18 mouse cellular contexts compared by ENCODE assay signal in the genomic region with DNA sequence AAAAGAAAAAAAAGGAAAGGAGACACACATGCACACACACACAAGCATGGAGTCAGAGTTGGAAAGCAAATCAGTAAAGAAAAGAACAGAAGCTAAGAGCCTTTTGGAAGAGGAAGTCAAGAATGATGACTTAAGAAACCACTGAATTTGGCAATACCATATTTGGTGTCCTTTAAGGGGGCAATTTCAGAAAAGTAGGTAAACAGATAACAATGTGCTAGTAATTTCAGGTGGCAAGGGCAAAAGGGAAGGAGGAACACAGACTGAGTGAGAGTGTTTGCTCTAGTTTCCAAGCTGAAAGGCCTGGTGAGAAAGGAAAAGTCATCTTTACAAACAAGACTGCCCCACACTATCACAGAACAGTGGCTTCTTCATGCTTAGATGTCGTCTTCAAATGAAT. TPM values are rescaled to one million over a fixed set of nuclear protein-coding genes. Genes with fewer than 3 reads are reported as not detected.
A peak's percentile ranks its signal among the peaks of the same experiment; 100 is the strongest.
DNase-seq lines count a peak whose midpoint lies in the region; ATAC-seq lines count a peak whose summit lies in the region.
"Had no signal": no experiment of that assay in that cellular context is flagged by ENCODE, and none has a peak within 500 bp of the region (broad histone marks: within the 10 kb centered on the region; RNA-seq: fewer than 3 reads in every experiment).

No protein-coding gene starts in this region.

- no peaks in the 10 kb centered on the region for H3K9me3 ChIP-seq in liver, embryonic 13.5 days (replicated peaks)
- H3K9me3 ChIP-seq in liver, embryonic 12.5 days (replicated peaks) = no peaks in the 10 kb centered on the region
- peaks cover 7% of the 10 kb centered on the region; the same call in 1 of the 2 replicates for H3K9me3 ChIP-seq in megakaryocyte, embryonic 14.5 days
- H3K9me3 ChIP-seq in forebrain, embryonic 12.5 days = no peaks in the 10 kb centered on the region
- H3K9me3 ChIP-seq: embryonic facial prominence, embryonic 12.5 days; hindbrain, embryonic 12.5 days; intestine, embryonic 15.5 days; midbrain, embryonic 10.5 days; neural tube, embryonic 13.5 days had no signal

- peaks cover 31% of the 10 kb centered on the region for H3K36me3 ChIP-seq in liver, embryonic 13.5 days
- peaks cover 42% of the 10 kb centered on the region for H3K36me3 ChIP-seq in liver, embryonic 12.5 days
- H3K36me3 ChIP-seq in megakaryocyte, embryonic 14.5 days (replicated peaks; ENCODE audit: low read length) = peaks cover 66% of the 10 kb centered on the region
- H3K36me3 ChIP-seq in forebrain, embryonic 12.5 days (replicated peaks) = peaks cover 7% of the 10 kb centered on the region

- DNase-seq in liver, embryonic 13.5 days = no peak
- peak; percentile 42 for DNase-seq in A20 (ENCODE audit: low read depth, low spot score)
- peak; percentile 40 for DNase-seq in c-Kit-positive CD71-negative TER-119-negative erythroid progenitor cells, embryonic 14.5 days (ENCODE audit: low read depth)
- no peak for DNase-seq in left cerebral cortex, adult 8-10 months (ENCODE audit: low spot score in 2 of 2)
- no peak for DNase-seq in layer of hippocampus, postnatal 10 days (ENCODE audit: low spot score in 2 of 2)
- DNase-seq: cerebellum, adult 18-20 months; lung, postnatal 10 days; right cerebral cortex, postnatal 25 days had no signal

- no peak overlapping the region for H3K4me3 ChIP-seq in liver, embryonic 13.5 days (replicated peaks)
- no peak overlapping the region for H3K4me3 ChIP-seq in liver, embryonic 12.5 days
- H3K4me3 ChIP-seq in megakaryocyte, embryonic 14.5 days (replicated peaks) = peak overlapping the region; percentile 59
- no peak overlapping the region for H3K4me3 ChIP-seq in forebrain, embryonic 12.5 days (replicated peaks)
- H3K4me3 ChIP-seq: embryonic facial prominence, embryonic 12.5 days; hindbrain, embryonic 12.5 days; intestine, embryonic 15.5 days; layer of hippocampus, adult 2 months; midbrain, embryonic 10.5 days; neural tube, embryonic 13.5 days had no signal

- no peaks in the 10 kb centered on the region for H3K27me3 ChIP-seq in liver, embryonic 13.5 days
- no peaks in the 10 kb centered on the region for H3K27me3 ChIP-seq in liver, embryonic 12.5 days (replicated peaks)
- no peaks in the 10 kb centered on the region for H3K27me3 ChIP-seq in megakaryocyte, embryonic 14.5 days (replicated peaks)
- H3K27me3 ChIP-seq in forebrain, embryonic 12.5 days = no peaks in the 10 kb centered on the region
- H3K27me3 ChIP-seq: embryonic facial prominence, embryonic 12.5 days; hindbrain, embryonic 12.5 days; intestine, embryonic 15.5 days; neural tube, embryonic 13.5 days had no signal

- H3K4me1 ChIP-seq in liver, embryonic 13.5 days (replicated peaks) = peaks cover 36% of the 10 kb centered on the region
- peaks cover 35% of the 10 kb centered on the region for H3K4me1 ChIP-seq in liver, embryonic 12.5 days
- H3K4me1 ChIP-seq in megakaryocyte, embryonic 14.5 days = peaks cover 73% of the 10 kb centered on the region
- peaks cover 19% of the 10 kb centered on the region for H3K4me1 ChIP-seq in forebrain, embryonic 12.5 days

- no peak overlapping the region for H3K4me2 ChIP-seq in liver, embryonic 13.5 days
- H3K4me2 ChIP-seq in liver, embryonic 12.5 days = no peak overlapping the region
- no peak overlapping the region for H3K4me2 ChIP-seq in forebrain, embryonic 12.5 days
- H3K4me2 ChIP-seq: embryonic facial prominence, embryonic 12.5 days; hindbrain, embryonic 12.5 days; intestine, embryonic 15.5 days; neural tube, embryonic 13.5 days had no signal

- 0 out of 2 replicates have a peak overlapping the region, but pooled peaks have one; percentile 18 for H3K27ac ChIP-seq in liver, embryonic 13.5 days
- H3K27ac ChIP-seq in liver, embryonic 12.5 days = no peak overlapping the region
- no peak overlapping the region for H3K27ac ChIP-seq in forebrain, embryonic 12.5 days
- H3K27ac ChIP-seq: embryonic facial prominence, embryonic 12.5 days; hindbrain, embryonic 12.5 days; intestine, embryonic 15.5 days; kidney, postnatal 0 days; layer of hippocampus, adult 2 months; midbrain, embryonic 10.5 days; neural tube, embryonic 13.5 days had no signal

- WGBS in liver, embryonic 13.5 days (ENCODE audit: insufficient replicate concordance) = 48% methylated on average over 1 of the region's 1 CpGs
- WGBS in liver, embryonic 12.5 days (ENCODE audit: insufficient replicate concordance) = 71% methylated on average over 1 of the region's 1 CpGs
- WGBS in forebrain, embryonic 12.5 days = 92% methylated on average over 1 of the region's 1 CpGs

- no peak for ATAC-seq in liver, embryonic 13.5 days (ENCODE audit: low read depth)
- ATAC-seq in liver, embryonic 12.5 days = no peak
- no peak for ATAC-seq in forebrain, embryonic 12.5 days (ENCODE audit: low FRiP score)
- ATAC-seq: intestine, embryonic 15.5 days had no signal

- H3K9ac ChIP-seq in liver, embryonic 13.5 days = no peak overlapping the region
- no peak overlapping the region for H3K9ac ChIP-seq in liver, embryonic 12.5 days
- H3K9ac ChIP-seq in forebrain, embryonic 12.5 days = no peak overlapping the region
- H3K9ac ChIP-seq: embryonic facial prominence, embryonic 12.5 days; hindbrain, embryonic 12.5 days; intestine, embryonic 15.5 days; neural tube, embryonic 13.5 days had no signal

RNA-seq across cellular contexts. Expression of a gene that starts 5.7 kb away (rescaled TPM):
- 1.2 and 1.4 TPM in 2 replicates for polyA plus RNA-seq in liver, embryonic 13.5 days (2015; fragmentation: Nextera tagmentation; extraction: Ambion mirVana)
- 3.2 and 3.3 TPM in 2 replicates for polyA plus RNA-seq in liver, embryonic 12.5 days (2016; fragmentation: Nextera tagmentation; extraction: Ambion mirVana)
- 4.5 and 8.3 TPM in 2 replicates for polyA plus RNA-seq in megakaryocyte, embryonic 14.5 days (2012; ENCODE audit: insufficient read depth, low replicate concordance)
- total RNA-seq in left cerebral cortex, adult 8-10 months (2022) = 10 to 100 TPM in 3 of 4 experiments, 1 to 10 TPM in 1; 9.9 to 11.1 (median 10.6) TPM
- total RNA-seq in layer of hippocampus, postnatal 10 days (2021) = 10 to 100 TPM in 1 of 2 experiments, 1 to 10 TPM in 1; 9.5 to 10.1 TPM
- polyA plus RNA-seq in forebrain, embryonic 12.5 days (2016; fragmentation: Nextera tagmentation; extraction: Ambion mirVana) = 5.5 and 5.9 TPM in 2 replicates

RNA-seq across cellular contexts. Expression of a gene that starts 39.0 kb away (rescaled TPM):
- polyA plus RNA-seq in liver, embryonic 13.5 days (2015; fragmentation: Nextera tagmentation; extraction: Ambion mirVana) = 213 and 261 TPM in 2 replicates
- polyA plus RNA-seq in liver, embryonic 12.5 days (2016; fragmentation: Nextera tagmentation; extraction: Ambion mirVana) = 255 and 264 TPM in 2 replicates
- 4.5 and 79.1 TPM in 2 replicates for polyA plus RNA-seq in megakaryocyte, embryonic 14.5 days (2012; ENCODE audit: insufficient read depth, low replicate concordance)
- 100 to 1,000 TPM; 371 to 437 (median 413) TPM for total RNA-seq in left cerebral cortex, adult 8-10 months (2022)
- total RNA-seq in layer of hippocampus, postnatal 10 days (2021) = 100 to 1,000 TPM; 413 to 414 TPM
- polyA plus RNA-seq in forebrain, embryonic 12.5 days (2016; fragmentation: Nextera tagmentation; extraction: Ambion mirVana) = 287 and 298 TPM in 2 replicates

RNA-seq across cellular contexts. Expression of a gene that starts 48.0 kb away (rescaled TPM):
- 0.49 and 0.99 TPM in 2 replicates for polyA plus RNA-seq in liver, embryonic 13.5 days (2015; fragmentation: Nextera tagmentation; extraction: Ambion mirVana)
- 0.87 and 1.0 TPM in 2 replicates for polyA plus RNA-seq in liver, embryonic 12.5 days (2016; fragmentation: Nextera tagmentation; extraction: Ambion mirVana)
- 10.5 and 22.9 TPM in 2 replicates for polyA plus RNA-seq in megakaryocyte, embryonic 14.5 days (2012; ENCODE audit: insufficient read depth, low replicate concordance)
- total RNA-seq in left cerebral cortex, adult 8-10 months (2022) = 10 to 100 TPM in 1 of 4 experiments, 1 to 10 TPM in 3; 8.0 to 15.8 (median 8.8) TPM
- 10 to 100 TPM in 1 of 2 experiments, 1 to 10 TPM in 1; 9.9 to 15.5 TPM for total RNA-seq in layer of hippocampus, postnatal 10 days (2021)
- polyA plus RNA-seq in forebrain, embryonic 12.5 days (2016; fragmentation: Nextera tagmentation; extraction: Ambion mirVana) = 0.60 and 0.69 TPM in 2 replicates

Comparison
In these comparisons a context has a peak if more than half of its experiments do, and no peak if none do; other contexts are left out.
1. DNase-seq: peak in A20 (single experiment) and c-Kit-positive CD71-negative TER-119-negative erythroid progenitor cells, embryonic 14.5 days (single experiment); none in liver, embryonic 13.5 days (single experiment), left cerebral cortex, adult 8-10 months (0 of 2) and layer of hippocampus, postnatal 10 days (0 of 2).